In the genomic region with DNA sequence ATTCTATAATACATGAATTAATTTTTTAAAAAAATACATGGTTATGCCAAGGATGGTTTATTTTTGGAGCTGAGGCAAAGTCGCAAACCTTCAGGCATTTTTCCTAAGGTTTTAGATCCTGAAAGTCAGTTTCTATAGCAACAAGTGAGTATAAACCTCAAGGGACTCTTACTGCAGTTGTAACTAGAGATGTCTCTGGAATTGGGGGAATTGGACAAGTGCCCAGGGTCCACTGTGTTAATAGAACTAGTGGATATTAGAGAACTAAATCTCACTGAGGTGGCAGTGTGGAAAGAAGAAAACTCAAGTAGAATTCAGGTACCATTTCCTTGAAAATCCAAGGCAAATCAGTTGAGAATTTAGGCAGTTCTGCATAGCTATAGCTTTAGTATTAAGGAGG, we compare ENCODE assay signal across 15 mouse cellular contexts.
DNase-seq lines count a peak whose midpoint lies in the region; ATAC-seq and TF ChIP-seq lines count a peak whose summit lies in the region.
"Had no signal": no experiment of that assay in that cellular context is flagged by ENCODE, and none has a peak within 500 bp of the region (broad histone marks: within the 10 kb centered on the region; RNA-seq: fewer than 3 reads in every experiment).

No protein-coding gene starts in this region.

- H3K36me3 ChIP-seq in forebrain, postnatal 0 days (ENCODE audit: insufficient read depth), result no peaks in the 10 kb centered on the region
- no peaks in the 10 kb centered on the region for H3K36me3 ChIP-seq in forebrain, embryonic 10.5 days (replicated peaks)
- H3K36me3 ChIP-seq: forebrain, embryonic 12.5 days; heart, embryonic 15.5 days; liver, embryonic 12.5 days had no signal

- no peaks in the 10 kb centered on the region for H3K9me3 ChIP-seq in forebrain, postnatal 0 days (ENCODE audit: low read length)
- no peaks in the 10 kb centered on the region for H3K9me3 ChIP-seq in forebrain, embryonic 10.5 days
- H3K9me3 ChIP-seq: forebrain, embryonic 12.5 days; heart, embryonic 15.5 days; liver, embryonic 12.5 days had no signal

- DNase-seq in forebrain, postnatal 0 days, result peak; percentile 21
- DNase-seq in forebrain, embryonic 10.5 days (ENCODE audit: extremely low spot score, low spot score), result no peak
- DNase-seq in left cerebral cortex, postnatal 10 days (ENCODE audit: extremely low spot score in 1 of 2, low spot score in 2 of 2), result peak; percentile 1 to 38
- DNase-seq in left cerebral cortex, adult 11 months (ENCODE audit: low spot score), result no peak
- peak; percentile 2 for DNase-seq in thymus, postnatal 0 days (ENCODE audit: low spot score)
- DNase-seq in thymus, postnatal 25 days, result no peak
- DNase-seq in ovary, postnatal 10 days (ENCODE audit: low spot score), result no peak
- DNase-seq in frontal cortex, postnatal 25 days (ENCODE audit: low spot score in 2 of 2), result no peak
- DNase-seq: cerebellum, adult 11-12 months; layer of hippocampus, adult 9-11 months; right cerebral cortex, adult 18-20 months had no signal

- intact Hi-C loops in left cerebral cortex, postnatal 10 days (cut with DNase I), result no loop called here

- no peaks in the 10 kb centered on the region for H3K27me3 ChIP-seq in forebrain, postnatal 0 days (ENCODE audit: insufficient read depth, low read length)
- H3K27me3 ChIP-seq in forebrain, embryonic 10.5 days (ENCODE audit: poor library complexity, severe bottlenecking), result no peaks in the 10 kb centered on the region
- H3K27me3 ChIP-seq: forebrain, embryonic 12.5 days; heart, embryonic 15.5 days; liver, embryonic 12.5 days had no signal

- ATAC-seq in forebrain, postnatal 0 days, result no peak
- ATAC-seq: liver, embryonic 12.5 days; midbrain, embryonic 16.5 days had no signal

- H3K9ac ChIP-seq in forebrain, postnatal 0 days, result no peak overlapping the region
- H3K9ac ChIP-seq: forebrain, embryonic 12.5 days; heart, embryonic 15.5 days; liver, embryonic 12.5 days had no signal

- TF ChIP-seq CTCF in forebrain, postnatal 0 days (IDR thresholded peaks at IDR 0.05; ENCODE audit: low read depth), result no peak

- H3K4me1 ChIP-seq in forebrain, postnatal 0 days (ENCODE audit: insufficient read depth), result no peaks in the 10 kb centered on the region
- no peaks in the 10 kb centered on the region for H3K4me1 ChIP-seq in forebrain, embryonic 10.5 days
- H3K4me1 ChIP-seq: forebrain, embryonic 12.5 days; heart, embryonic 15.5 days; liver, embryonic 12.5 days had no signal

- H3K27ac ChIP-seq in forebrain, postnatal 0 days (ENCODE audit: low read depth, low read length), result no peak overlapping the region
- no peak overlapping the region for H3K27ac ChIP-seq in forebrain, embryonic 10.5 days
- H3K27ac ChIP-seq: forebrain, embryonic 12.5 days; heart, embryonic 15.5 days; liver, embryonic 12.5 days had no signal

- H3K4me3 ChIP-seq in forebrain, postnatal 0 days (ENCODE audit: low read depth, low read length), result no peak overlapping the region
- no peak overlapping the region for H3K4me3 ChIP-seq in forebrain, embryonic 10.5 days
- H3K4me3 ChIP-seq: forebrain, embryonic 12.5 days; heart, embryonic 15.5 days; liver, embryonic 12.5 days had no signal

- no peak overlapping the region for H3K4me2 ChIP-seq in forebrain, postnatal 0 days (ENCODE audit: low read depth)
- H3K4me2 ChIP-seq: forebrain, embryonic 12.5 days; heart, embryonic 15.5 days; liver, embryonic 12.5 days had no signal

- 62% methylated on average over 1 of the region's 1 CpGs for WGBS in forebrain, postnatal 0 days
- 82% methylated on average over 1 of the region's 1 CpGs for WGBS in forebrain, embryonic 10.5 days

Comparison
In these comparisons a context has a peak if more than half of its experiments do, and no peak if none do; other contexts are left out.
1. DNase-seq: peak in forebrain, postnatal 0 days (single experiment), left cerebral cortex, postnatal 10 days (2 of 2) and thymus, postnatal 0 days (single experiment); none in forebrain, embryonic 10.5 days (single experiment), left cerebral cortex, adult 11 months (single experiment), thymus, postnatal 25 days (single experiment), ovary, postnatal 10 days (single experiment) and frontal cortex, postnatal 25 days (0 of 2).